Mouse (Mus musculus) bone marrow, adult 2 months (tissue): ENCODE data around the gene Pomt1.

Experiments used
- CTCF ChIP-seq: fragments of 200-500 bp; IDR thresholded peaks from 2 replicates; pipeline ENCODE4 v1.5.1; 2011; ENCODE audit warnings: low read length, control low read depth; ENCODE audit not compliant: control insufficient read depth, insufficient read depth
- POLR2A ChIP-seq: fragments of 200-500 bp; IDR thresholded peaks from 2 replicates; pipeline ENCODE4 v1.6.1; 2011; ENCODE audit warnings: low read depth, mild to moderate bottlenecking, control low read depth, low read length, borderline replicate concordance; ENCODE audit not compliant: control insufficient read depth

- TF ChIP-seq CTCF (no peak), POLR2A (no peak)
Observed at GRCm38 (mm10) chr2:32258887-32259533, 22.6 kb downstream of the Pomt1 start.
